Mouse (Mus musculus) stomach, postnatal 0 days (tissue): ENCODE measurements around the gene Speer4f1. TPM values are rescaled to one million over a fixed set of nuclear protein-coding genes. Genes with fewer than 3 reads are reported as not detected.

Experiments
- ATAC-seq: fragments of 200-750 bp; cut with Nextera tagmentation; 2 replicates; pipeline ENCODE4 v1.8.0; 2017; ENCODE audit not compliant: low FRiP score, low TSS enrichment
- DNase-seq: peaks from one replicate; pipeline ENCODE4 v3.0.0-alpha.2; 2016; ENCODE audit warnings: low spot score
- H3K27ac ChIP-seq: fragments of 300-500 bp; sonication (generic); replicated peaks from 2 replicates; pipeline ENCODE4 v1.5.1; 2014; ENCODE audit warnings: mild to moderate bottlenecking, control low read depth
- H3K27me3 ChIP-seq: fragments of 300-500 bp; sonication (generic); 2 replicates; pipeline ENCODE4 v1.6.1; 2014; ENCODE audit warnings: low read length; ENCODE audit not compliant: control insufficient read depth, insufficient read depth
- H3K36me3 ChIP-seq: fragments of 300-500 bp; sonication (generic); 2 replicates; pipeline ENCODE4 v1.6.1; 2014; ENCODE audit warnings: low read length, mixed read lengths; ENCODE audit not compliant: control insufficient read depth, insufficient read depth
- H3K4me1 ChIP-seq: fragments of 300-500 bp; sonication (generic); replicated peaks from 2 replicates; pipeline ENCODE4 v1.6.1; 2014; ENCODE audit warnings: antibody characterized with exemption; ENCODE audit not compliant: control insufficient read depth, insufficient read depth
- H3K4me2 ChIP-seq: fragments of 300-500 bp; sonication (generic); replicated peaks from 2 replicates; pipeline ENCODE4 v1.6.1; 2014; ENCODE audit warnings: low read depth, mild to moderate bottlenecking, control low read depth, moderate library complexity
- H3K4me3 ChIP-seq: fragments of 300-500 bp; sonication (generic); 2 replicates; pipeline ENCODE4 v1.5.1; 2014; ENCODE audit warnings: low read depth, low read length, control low read depth
- H3K9ac ChIP-seq: fragments of 300-500 bp; sonication (generic); 2 replicates; pipeline ENCODE4 v1.6.1; 2014; ENCODE audit warnings: mild to moderate bottlenecking, low read length, control low read depth, mixed read lengths
- H3K9me3 ChIP-seq: fragments of 300-500 bp; sonication (generic); 2 replicates; pipeline ENCODE4 v1.6.1; 2016; ENCODE audit warnings: low read length; ENCODE audit not compliant: control insufficient read depth
- CTCF ChIP-seq: IDR thresholded peaks from 2 replicates; pipeline ENCODE4 v1.5.1; 2016; ENCODE audit warnings: antibody characterized with exemption, low read depth, mild to moderate bottlenecking, moderate library complexity
- EP300 ChIP-seq: optimal IDR thresholded peaks from 2 replicates; pipeline ENCODE3; 2016; ENCODE audit warnings: antibody characterized with exemption
- WGBS: fragments of 180-500 bp; shearing (Covaris S2); extraction: QIAGEN DNeasy Blood & Tissue Kit; methylation state at CpG from one replicate; pipeline ENCODE4 v1.1.7; 2014; 5-methylcytosine and 5-hydroxymethylcytosine counted together
- polyA plus RNA-seq: library from polyadenylated mRNA; unstranded; fragments of >200 nt; fragmentation: Nextera tagmentation; extraction: Ambion mirVana; gene quantifications from 2 replicates; pipeline ENCODE4 v1.2.1, GENCODE M21; 2015

Gene Speer4f1
- polyA plus RNA-seq, 1 experiment from 2014 or later = not detected

- no peak overlapping the region for H3K27ac ChIP-seq
- no peak for ATAC-seq
- no peaks in the 10 kb centered on the region for H3K27me3 ChIP-seq
- no peaks in the 10 kb centered on the region for H3K36me3 ChIP-seq
- 85% methylated on average over 5 of the region's 5 CpGs for WGBS
- H3K9ac ChIP-seq = no peak overlapping the region
- TF ChIP-seq CTCF = no peak
- no peak for TF ChIP-seq EP300
- no peaks in the 10 kb centered on the region for H3K9me3 ChIP-seq
- DNase-seq = no peak
- no peak overlapping the region for H3K4me3 ChIP-seq
- no peaks in the 10 kb centered on the region for H3K4me1 ChIP-seq
- no peak overlapping the region for H3K4me2 ChIP-seq
These were observed 20.8 kb downstream of the Speer4f1 start for GRCm38 (mm10) chr5:17496650-17497049.

DNA sequence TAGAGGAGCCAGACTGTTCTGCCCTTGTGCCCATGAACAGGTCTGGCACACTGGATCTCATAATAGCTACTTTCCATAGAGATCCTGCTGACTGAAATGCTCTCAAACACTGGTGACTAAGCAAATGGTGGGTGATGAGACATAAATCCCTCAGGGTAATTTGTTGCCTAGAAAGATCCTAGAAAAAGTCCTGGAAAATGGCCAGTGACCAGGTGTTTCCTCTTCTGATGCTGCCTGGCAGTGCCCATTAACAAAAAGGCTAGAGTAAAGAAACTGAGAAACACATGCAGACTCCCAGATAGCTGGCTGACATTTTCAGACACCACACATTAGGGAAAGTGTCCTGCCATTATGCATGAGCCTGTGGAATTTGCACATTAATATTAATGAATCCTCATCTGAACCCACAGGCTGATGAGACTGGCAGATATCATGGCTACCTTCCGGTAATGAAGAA, 24.0 kb downstream of the Speer4f1 start:
- TF ChIP-seq EP300 (no peak), CTCF (no peak)
- H3K9me3 ChIP-seq = no peaks in the 10 kb centered on the region
- H3K4me1 ChIP-seq = no peaks in the 10 kb centered on the region
- 89% methylated on average over 1 of the region's 1 CpGs for WGBS
- H3K27ac ChIP-seq = no peak overlapping the region
- H3K9ac ChIP-seq = no peak overlapping the region
- ATAC-seq = no peak
- no peak overlapping the region for H3K4me2 ChIP-seq
- no peaks in the 10 kb centered on the region for H3K27me3 ChIP-seq
- no peak overlapping the region for H3K4me3 ChIP-seq
- no peak for DNase-seq
- no peaks in the 10 kb centered on the region for H3K36me3 ChIP-seq

DNA sequence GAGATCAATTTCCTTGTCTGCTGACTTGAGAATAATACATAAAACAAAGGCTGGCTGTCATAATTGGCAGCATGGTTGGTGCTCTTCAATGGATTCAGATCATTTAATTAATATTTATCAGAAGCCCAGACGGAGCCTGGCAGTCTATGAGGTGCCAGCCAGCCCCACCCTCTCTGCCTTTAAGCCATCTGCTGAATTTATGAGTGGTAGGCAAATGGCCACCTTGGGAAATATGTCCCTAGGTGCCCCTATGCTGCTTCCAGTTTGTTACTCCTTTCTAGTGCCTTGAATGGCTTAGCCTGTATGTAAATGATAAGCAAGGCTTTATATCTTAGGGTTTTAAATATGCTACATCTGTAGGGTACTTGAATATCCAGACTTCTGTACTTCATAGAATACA, 25.0 kb downstream of the Speer4f1 start:
- Histone ChIP-seq H3K36me3 (no peaks in the 10 kb centered on the region), H3K4me3 (no peak overlapping the region), H3K27me3 (no peaks in the 10 kb centered on the region), H3K9me3 (no peaks in the 10 kb centered on the region), H3K4me1 (no peaks in the 10 kb centered on the region), H3K4me2 (no peak overlapping the region), H3K9ac (no peak overlapping the region), H3K27ac (no peak overlapping the region)
- TF ChIP-seq CTCF = no peak
- TF ChIP-seq EP300 = no peak
- ATAC-seq (no peak), DNase-seq (no peak)
- WGBS = 79% methylated on average over 1 of the region's 1 CpGs

DNA sequence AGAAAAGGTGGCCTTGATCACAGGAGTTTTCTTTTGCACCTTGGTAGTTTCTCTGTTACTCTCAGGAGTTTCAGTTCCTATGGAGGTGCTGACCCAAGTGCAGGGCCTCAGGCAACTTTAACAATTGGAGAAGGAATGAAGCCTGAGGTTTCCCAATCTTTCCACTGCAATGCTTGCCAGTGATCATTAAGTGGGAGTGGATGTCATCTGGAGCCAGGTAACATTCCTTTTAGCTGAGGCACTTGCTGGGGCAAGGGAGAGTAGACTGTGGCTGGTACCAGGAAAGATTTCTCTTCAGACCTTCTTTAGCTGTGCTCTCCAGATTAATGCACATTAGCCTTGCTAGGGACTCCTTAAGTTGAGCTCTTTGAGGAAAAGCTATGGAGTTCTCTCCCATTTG, 29.6 kb downstream of the Speer4f1 start:
- Histone ChIP-seq H3K27ac (no peak overlapping the region), H3K27me3 (no peaks in the 10 kb centered on the region)

GRCm38 (mm10) chr5:17508038-17508437, 32.1 kb downstream of the Speer4f1 start:
- H3K36me3 ChIP-seq = no peaks in the 10 kb centered on the region
- H3K9me3 ChIP-seq = no peaks in the 10 kb centered on the region
- ATAC-seq (0 out of 2 replicates have a peak, but pooled peaks have one; percentile 35), DNase-seq (no peak)
- H3K27ac ChIP-seq = no peak overlapping the region
- WGBS = 75% methylated on average over 3 of the region's 3 CpGs
- TF ChIP-seq EP300 (no peak), CTCF (no peak)
- no peak overlapping the region for H3K4me3 ChIP-seq
- H3K4me2 ChIP-seq = no peak overlapping the region
- H3K9ac ChIP-seq = no peak overlapping the region
- H3K4me1 ChIP-seq = no peaks in the 10 kb centered on the region
- no peaks in the 10 kb centered on the region for H3K27me3 ChIP-seq

More for the DNA sequence above, 29.6 kb downstream of the Speer4f1 start:
- no peak for TF ChIP-seq EP300
- no peak for TF ChIP-seq CTCF
- no peaks in the 10 kb centered on the region for H3K36me3 ChIP-seq
- ATAC-seq (no peak), DNase-seq (no peak)
- no peak overlapping the region for H3K9ac ChIP-seq
- no peak overlapping the region for H3K4me3 ChIP-seq
- H3K4me2 ChIP-seq = no peak overlapping the region
- no peaks in the 10 kb centered on the region for H3K4me1 ChIP-seq
- no peaks in the 10 kb centered on the region for H3K9me3 ChIP-seq

Other genes with a start within 250 kb of the Speer4f1 start
- gene Speer4f2, start 102.9 kb upstream of the Speer4f1 start, polyA plus RNA-seq = not detected in 2 replicates
- gene Sema3c, start 98.2 kb downstream of the Speer4f1 start, polyA plus RNA-seq = 28.7 and 30.3 TPM in 2 replicates